Mouse (Mus musculus) right cerebral cortex, postnatal 36 days (tissue): Measurements from ENCODE around the gene Tnik.

ENCODE experiments used
- DNase-seq, 2 experiments: peaks; one replicate each; pipeline ENCODE4 v3.0.0; 2022; ENCODE audit warnings: low spot score in 2 of 2, mixed read lengths in 1 of 2

The Tnik gene

DNA sequence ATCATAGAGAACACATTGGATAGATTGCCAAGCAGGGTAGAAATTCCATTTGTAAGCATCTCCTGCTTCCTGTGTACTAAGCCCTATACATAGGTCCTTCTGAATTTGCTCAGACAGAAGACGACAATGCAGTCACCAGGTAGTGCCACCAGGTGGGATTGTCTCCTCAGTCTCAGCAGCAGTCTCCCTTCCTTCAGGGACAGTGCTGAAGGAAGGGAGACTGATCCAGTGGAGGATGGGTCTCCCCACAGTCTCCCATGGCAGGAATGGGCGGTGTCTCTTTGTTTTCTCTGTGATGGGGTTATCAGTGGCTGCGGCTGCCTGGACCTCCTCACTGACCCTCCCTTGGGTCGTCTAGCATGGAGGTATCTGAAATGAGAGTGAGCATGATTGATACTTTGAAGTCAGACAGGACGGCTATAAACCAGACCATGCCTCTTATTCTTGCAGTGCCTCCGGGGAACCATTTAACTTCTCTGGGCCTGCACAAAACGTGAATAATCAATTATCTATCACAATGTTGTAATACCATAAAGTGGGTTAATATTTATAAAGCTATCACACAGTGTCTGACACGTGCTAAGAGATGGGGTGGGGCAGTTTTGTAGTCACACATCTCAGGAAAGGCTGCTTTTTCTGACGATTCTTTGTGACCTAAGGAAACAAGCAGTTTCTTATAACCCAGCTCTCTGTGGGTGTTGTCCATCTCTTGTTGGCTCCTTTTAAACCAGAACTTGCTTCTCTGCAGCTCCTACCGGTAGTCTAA, 285.1 kb downstream of the Tnik start:
- DNase-seq, result no peak

- no peak for DNase-seq
These were observed 286.4 kb downstream of the Tnik start for GRCm38 (mm10) chr3:28549391-28549790.

GRCm38 (mm10) chr3:28550497-28551093, 287.6 kb downstream of the Tnik start:
- DNase-seq, result peak in 1 of 2 experiments; percentile 74

DNA sequence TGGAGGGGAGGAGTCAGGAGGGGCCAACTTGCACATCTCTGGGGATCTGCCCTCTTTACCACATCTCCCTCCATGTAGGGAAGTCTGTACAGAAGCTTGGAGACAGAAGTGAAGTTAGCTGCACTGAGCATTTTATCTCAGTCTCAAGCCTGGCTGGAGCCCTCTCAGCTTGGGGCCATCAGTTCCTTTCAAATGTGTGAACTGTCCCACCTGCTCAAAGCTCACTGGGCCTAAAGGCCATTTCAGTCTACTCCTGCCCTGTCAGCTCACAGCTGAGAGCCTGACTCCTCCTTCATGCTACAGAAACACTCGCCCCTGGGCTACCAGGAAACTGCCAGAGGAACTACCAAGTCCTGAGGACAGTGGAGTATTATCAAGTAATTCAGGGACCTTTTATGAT, 288.7 kb downstream of the Tnik start:
- DNase-seq, result no peak

DNA sequence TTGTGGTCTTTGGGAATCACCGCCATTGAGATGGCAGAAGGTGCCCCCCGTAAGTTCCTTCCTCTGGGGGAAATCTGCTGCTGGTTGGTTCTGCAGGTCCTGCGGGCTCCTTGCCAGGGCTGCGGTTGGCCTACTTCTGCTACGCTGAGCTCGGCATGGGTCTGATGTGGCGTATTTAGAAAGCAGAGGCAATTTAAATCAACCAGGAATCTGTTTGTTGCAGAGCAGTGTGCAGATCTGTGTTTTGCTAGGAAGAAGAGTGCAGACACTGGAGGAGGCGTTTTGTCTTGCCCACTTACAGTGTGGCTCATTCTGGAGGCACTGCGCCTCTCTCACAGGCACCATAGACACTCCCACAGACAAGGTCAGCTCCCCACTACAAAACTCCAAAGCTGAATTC, 291.9 kb downstream of the Tnik start:
- peak in 1 of 2 experiments; percentile 66 for DNase-seq

GRCm38 (mm10) chr3:28555795-28556570, 293.0 kb downstream of the Tnik start:
- no peak for DNase-seq

DNA sequence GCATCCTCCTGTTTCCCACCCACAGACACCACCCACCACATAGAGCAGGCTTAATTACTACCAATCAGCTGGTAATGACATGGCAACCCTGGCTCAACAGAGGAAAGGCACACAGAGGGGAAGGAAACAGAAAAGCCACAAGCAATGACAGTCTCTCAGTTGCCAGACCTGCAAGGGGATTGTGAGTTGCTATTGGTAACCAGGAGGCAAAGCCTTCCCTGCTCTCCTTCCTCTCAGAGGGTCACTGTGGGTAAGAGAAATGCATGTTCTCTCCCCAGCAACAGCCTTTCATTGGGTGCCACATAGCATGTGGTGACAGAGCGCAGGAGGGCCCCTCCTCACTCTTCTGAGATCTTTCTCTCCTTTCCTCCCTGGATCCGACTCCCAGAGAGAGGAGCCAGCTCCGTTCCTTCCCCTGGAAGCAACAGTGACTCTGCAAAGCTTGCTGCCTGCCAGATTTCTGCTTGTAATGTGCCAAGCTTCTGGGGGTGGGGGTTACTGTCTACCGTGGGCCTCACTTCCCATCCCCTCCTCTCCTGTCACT, 295.4 kb downstream of the Tnik start:
- DNase-seq, result peak; percentile 75 to 82

GRCm38 (mm10) chr3:28561408-28561807, 298.4 kb downstream of the Tnik start:
- no peak for DNase-seq

DNA sequence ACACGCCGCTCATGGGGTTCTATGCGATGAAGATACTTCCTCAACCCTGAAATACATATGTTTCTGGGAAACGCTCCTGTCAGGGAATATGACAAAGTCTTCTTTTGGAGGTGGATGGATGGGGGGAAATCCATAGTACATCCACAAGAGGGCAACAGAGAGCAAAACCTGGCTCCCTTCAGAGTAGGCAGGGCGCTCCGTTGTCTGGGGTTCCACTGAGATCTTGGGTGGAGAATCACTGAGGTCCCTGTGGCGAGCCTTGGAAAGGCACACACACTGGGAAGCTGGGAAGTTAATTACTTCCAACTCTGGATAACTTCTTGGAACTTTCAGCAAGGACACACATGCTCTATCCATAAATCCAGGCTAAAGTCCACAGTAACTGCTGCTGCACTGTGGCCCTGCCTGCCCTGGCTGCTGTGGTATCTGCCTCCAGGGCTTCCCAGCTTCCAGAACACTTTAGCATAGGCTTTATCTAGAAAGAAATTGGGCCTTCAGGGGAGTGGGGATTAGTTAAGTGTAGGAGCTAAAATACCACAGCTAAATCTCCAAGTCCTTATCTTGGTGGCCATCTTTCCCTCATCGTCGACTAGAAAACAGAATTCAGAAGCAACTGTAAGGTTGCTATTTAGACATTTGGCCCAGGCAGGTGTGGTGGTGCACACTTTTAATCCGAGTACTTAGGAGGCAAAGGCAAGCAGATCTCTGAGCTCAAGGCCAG, 299.8 kb downstream of the Tnik start:
- DNase-seq, result no peak

- no peak for DNase-seq
These were observed 301.6 kb downstream of the Tnik start for GRCm38 (mm10) chr3:28564370-28565357.

- DNase-seq, result no peak
These were observed 314.3 kb downstream of the Tnik start for GRCm38 (mm10) chr3:28577301-28577700.

DNA sequence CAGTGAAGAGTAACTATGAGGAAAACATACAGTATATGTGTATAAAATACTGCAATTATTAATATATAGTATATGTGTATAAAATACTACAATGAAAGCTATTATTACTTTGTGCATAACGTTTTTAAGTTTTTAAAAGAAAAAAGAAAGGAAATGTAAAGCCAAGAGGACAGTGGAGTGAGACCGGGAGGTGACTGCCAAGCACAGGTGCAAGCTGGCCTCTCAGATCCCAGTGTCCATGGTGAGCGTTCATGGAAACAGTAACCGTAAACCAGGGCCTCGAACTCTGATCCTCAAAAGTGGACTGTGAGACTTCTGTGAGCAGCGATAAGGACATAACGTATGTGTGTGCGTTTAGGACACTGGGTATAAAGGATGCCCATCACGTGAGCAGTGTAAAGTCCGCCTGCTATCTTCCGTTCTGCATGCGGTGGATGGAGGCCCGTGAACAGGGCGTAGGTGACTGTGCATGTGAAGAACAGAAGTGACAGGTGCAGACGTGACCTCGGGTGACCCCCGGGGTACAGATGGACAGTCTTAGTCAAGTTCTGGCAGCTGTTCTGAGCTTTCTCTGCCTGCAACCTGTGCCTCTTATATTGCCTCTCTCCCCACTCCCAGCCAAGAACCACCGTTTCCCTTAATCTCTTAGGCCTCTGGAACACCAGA, 316.1 kb downstream of the Tnik start:
- no peak for DNase-seq

GRCm38 (mm10) chr3:28585750-28586465, 322.9 kb downstream of the Tnik start:
- no peak for DNase-seq

- peak in 1 of 2 experiments; percentile 16 for DNase-seq
These were observed 324.8 kb downstream of the Tnik start for GRCm38 (mm10) chr3:28587808-28588207.

DNA sequence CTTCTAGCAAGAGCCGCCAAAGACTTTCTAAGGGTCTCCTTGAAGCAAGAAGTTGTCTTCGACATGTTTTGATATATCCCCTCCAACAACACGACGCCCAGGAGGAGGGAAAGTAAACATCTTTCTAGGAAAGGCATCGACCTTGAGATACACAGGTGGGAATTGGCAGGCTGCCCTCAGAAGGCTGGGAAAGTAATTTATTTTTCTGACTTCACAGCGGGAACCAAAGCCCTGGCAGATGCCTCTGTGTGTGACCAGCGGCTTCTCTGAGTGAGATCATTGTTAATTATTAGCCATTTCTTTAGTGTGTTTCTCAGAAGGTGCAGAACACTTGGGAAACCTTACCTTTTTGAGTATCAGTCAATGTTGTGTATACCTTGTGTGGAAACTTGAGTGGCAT, 328.3 kb downstream of the Tnik start:
- DNase-seq, result no peak

DNA sequence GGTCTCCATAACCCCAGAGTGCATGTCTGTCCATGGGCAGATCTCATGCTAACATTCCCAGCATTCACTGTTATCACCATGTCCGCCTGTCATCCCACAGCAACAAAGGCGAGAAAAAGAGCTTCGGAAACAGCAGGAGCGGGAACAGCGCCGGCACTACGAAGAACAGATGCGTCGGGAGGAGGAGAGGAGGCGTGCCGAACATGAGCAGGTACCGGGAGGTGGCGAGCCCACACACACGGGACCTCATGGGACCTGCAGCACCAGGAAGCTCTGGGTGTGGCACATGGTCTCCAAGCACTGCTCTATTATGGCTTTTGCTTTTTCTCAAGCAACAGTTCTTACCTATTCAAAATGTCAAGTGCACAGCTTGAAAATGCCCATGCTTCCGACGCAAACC, 330.9 kb downstream of the Tnik start:
- no peak for DNase-seq

GRCm38 (mm10) chr3:28599476-28599875, 336.5 kb downstream of the Tnik start:
- DNase-seq, result no peak

DNA sequence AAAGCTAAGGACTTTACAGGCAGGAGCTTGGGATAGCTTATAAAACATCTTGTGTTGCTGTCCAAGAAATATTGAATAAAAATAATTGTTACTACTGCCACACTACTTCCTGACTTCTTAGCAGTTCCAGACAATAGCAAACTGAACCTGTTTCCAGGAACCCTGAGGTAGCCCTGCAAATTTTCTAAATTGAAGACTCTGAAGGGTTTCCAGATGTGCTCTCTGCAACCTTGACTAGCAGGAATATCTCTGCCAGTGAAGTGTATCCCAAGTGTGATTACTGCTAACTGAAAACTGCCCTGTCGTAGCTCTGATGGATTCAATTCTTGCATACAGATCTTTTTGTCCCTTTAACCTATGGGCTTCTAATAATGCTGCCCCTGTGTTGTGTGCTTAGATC, 343.7 kb downstream of the Tnik start:
- no peak for DNase-seq

DNA sequence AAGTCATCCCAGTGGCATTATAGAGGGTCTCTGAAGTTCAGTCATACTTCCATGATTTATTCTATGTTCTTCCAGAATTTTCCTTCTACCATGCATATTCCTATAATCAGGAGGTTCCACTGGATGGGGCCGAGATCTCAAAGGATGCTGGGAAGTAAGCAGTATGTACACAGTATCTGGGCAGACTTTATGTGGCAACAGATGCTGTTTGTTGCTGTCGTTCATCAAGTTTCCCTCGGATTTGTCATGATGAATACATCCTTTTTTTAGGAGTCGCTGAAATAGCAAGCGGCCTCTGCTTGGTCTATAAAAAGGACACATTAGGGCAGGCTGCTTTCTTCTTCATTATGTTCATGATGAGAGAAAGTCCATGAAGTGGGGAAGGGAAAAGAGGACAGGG, 349.3 kb downstream of the Tnik start:
- DNase-seq, result peak; percentile 30 to 66
